Mouse (Mus musculus): ENCODE measurements around the gene Lgalsl.

DNA sequence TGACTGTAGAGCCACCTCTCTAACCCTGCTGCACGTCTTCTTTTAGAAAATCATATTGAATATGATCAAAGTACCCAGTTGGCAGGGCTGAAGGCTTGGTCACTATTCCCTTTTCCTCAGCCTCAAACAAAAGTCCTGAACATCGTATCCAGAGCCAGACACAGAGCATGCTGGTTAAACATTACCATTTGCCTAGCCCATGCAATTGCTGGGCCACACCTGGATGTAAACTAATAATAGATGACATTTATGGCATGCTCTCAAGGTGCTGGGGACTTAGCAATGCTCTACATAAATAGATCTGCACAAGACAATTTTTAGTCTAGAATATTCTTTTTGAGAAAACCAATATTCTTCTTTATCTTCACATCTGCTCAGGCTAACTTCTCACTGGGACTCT, 39.5 kb downstream of the Lgalsl start:
- TF ChIP-seq CHD2 (IDR thresholded peaks at IDR 0.05; ENCODE audit: low read depth, low read length) (no peak), ZNF384 (IDR thresholded peaks at IDR 0.05; ENCODE audit: low read depth, low read length) (no peak), MAFK (IDR thresholded peaks at IDR 0.05; ENCODE audit: insufficient read depth, low read depth, low read length) (no peak), ZC3H11A (IDR thresholded peaks at IDR 0.05; ENCODE audit: borderline replicate concordance, low read depth, low read length) (no peak)

Data from ES-E14 (cell line).